ENCODE assay signal across 1 mouse cellular context in the genomic region with DNA sequence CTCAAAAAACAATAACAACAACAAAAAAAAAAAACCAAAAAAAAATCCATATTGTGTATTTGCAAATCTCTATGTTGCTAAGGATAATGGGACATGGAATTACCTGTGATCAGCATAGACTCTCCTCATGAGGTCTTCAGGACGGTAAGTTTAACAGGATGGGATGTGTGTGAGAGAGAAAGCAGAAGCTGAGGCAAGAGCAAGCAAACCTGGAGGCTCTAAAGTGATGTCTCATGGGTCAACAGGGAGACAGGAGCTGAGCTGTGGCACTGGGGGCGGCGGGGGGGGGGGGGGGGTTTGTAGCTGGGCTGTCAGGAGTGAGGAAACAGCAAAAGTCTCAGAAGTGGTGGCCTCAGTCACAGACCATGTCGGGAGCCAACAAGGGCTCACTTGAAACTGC.
A peak's percentile ranks its signal among the peaks of the same experiment; 100 is the strongest.
TF ChIP-seq lines count a peak whose summit lies in the region.

No protein-coding gene starts in this region.

TF ChIP-seq in MEL, 35 proteins besides CTCF, POLR2A, EP300 and RAD21:
- TF ChIP-seq TBP (IDR thresholded peaks at IDR 0.05; ENCODE audit: low read depth, low read length) = no peak
- TF ChIP-seq MAZ (IDR thresholded peaks at IDR 0.05; ENCODE audit: low read depth, low read length) = peak; percentile 40; the same call in 1 of the 2 replicates
